Mouse (Mus musculus) urinary bladder, postnatal 10 days (tissue): ENCODE measurements around the gene Snx5.

ENCODE experiments used
- DNase-seq: peaks from one replicate; pipeline ENCODE4 v3.0.0; 2022; ENCODE audit warnings: low spot score

The Snx5 gene

DNA sequence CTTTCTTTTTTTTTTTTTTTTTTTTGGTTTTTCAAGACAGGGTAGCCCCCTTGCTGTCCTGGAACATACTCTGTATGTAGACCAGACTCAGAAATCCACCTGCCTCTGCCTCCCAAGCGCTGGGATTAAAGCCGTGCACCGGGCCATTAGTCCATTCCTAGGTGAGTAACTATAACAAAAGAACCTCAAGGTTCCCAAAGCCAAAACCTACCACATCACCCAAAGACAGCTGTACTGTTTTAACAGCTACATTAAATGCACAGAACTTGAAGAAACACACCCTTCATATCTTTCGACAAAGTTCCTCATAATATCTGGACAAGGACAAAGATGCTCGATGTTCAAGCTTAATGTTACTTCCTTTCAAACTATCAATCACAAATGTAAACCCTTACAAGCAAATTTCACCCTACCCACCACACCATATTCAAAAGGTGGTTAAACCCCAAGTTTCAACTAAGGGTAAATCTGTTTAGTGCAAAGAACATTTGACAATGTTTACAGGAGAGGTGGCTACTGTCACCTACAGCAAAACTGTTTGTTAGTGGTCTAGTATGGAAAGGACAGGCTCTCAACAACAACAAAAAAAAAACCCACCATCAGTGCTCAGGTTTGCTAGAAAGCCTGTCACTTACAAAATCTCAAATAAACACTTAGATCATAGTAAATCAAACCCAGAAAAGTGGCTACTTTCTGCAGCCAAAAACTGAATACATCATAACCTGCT lies 3.5 kb downstream of the Snx5 start:
- no peak for DNase-seq

DNA sequence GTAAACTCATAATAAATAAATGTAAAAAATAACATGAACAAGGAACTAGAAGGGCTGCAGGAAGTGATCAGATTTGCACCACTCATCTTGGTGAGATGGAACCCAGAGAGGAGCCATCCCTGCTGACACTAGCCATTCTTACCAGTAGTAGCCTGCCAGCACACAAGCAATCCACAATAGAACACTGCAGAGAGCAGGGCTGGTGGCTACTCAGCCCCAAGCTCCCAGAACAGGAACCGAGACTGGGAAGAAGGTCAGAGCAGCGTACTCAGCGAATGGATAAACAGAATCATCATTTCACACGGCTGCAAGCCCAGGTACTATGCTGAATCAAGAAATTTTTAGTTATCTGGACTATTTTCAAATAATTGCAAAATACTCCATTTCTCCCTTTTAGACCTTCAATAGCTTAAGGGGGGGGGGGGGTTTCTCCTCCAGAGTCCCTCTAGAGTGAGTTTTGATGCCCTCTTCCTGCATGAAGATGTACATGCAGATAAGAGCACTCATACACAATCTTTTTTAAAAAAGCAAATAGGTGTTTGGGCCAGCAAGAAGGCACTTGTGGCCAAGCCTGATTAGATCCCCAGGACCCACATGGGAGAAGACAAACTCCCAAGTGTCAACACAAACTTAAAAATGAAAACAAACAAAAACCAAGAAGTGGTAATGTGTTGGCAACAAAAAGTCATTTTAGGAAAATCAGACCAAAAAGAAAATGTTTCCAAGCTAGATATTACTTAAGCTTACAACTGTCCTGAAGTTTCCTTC lies 4.6 kb downstream of the Snx5 start:
- DNase-seq = no peak

DNA sequence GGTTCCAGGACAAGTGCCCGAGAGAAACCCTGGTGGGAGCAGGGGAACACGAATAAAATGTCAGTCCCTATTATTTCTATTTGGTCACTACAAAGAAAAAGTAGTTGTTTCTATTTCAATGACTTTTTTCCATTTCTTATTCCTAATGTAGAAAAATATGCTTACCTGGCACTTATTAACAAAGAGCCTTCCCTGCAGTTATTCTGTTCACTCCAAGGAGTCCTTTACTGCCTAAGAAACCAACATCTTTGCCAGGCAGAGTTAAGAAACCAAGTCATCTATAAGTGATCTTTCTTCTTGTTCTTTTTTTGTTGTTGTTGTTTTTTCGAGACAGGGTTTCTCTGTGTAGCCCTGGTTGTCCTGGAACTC lies 5.6 kb downstream of the Snx5 start:
- DNase-seq = no peak

DNA sequence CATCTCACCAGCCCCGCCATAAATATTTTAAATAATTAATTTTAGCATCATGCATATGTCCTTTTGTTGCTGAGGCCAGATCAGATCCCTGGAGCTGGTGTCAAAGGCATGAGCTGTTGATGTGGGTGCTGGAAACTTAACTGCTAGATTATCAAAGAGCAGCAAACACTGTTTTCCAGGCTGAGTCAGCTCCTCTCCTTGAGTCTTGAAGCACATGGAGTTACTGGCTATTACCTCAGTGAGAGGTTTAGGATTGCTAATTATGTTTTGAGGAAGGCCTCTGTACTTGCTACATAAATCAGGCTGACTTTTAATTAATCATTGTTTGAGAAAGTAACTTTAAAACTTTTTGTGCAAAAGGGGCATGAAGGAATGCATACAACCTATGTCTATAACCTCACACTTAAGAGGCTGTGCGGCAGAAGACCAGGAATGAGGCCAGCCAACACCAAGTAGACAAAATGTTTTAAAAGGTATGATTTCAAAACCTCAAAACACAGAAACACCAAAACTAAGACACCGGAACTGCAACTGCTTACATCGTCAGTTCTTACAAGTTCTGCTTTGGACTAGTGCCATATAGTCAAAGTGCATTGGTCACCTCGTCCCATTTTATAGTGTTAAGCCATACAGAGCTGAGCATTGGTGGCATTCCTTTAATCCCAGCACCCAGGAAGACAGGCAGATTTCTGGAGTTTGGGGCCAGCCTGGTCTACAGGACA lies 6.1 kb downstream of the Snx5 start:
- DNase-seq = no peak

DNA sequence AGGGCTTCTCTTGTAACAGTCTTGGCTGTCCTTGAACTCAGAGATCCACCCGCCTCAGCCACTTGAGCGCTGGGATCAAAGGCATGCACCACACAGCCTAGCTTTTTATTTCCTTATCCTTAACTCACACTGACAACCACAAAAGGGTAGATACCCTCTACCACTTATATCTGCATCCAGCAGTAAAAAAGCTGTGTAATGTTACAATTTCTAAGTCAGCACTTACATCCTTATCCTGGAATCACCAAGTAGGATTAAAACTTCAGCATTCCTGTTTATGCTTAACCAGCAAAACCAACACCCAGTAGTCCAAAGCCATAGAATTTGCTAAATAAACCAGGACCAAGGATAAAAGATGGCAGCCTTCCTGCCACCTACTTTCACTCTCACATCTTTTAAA lies 7.9 kb downstream of the Snx5 start:
- DNase-seq = no peak

DNA sequence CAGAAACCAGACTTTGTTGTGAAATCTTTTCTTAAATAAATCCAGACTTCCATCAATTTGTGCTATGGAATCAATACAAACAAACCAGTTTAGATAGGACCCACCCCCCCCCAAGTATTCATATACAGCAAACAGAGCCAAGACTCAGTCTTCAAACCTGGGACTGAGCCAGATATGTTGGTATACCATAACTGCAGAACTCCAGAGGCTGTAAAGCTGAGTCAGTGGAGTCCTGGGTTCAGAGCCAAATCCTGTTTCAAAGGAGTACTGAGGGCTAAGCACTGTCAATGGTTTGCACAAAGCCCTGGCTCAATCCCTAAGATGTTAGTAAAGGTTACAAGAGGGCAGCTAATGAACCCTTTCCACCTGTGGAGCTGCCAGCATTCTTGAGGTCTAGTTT lies 20.6 kb downstream of the Snx5 start:
- DNase-seq = no peak

DNA sequence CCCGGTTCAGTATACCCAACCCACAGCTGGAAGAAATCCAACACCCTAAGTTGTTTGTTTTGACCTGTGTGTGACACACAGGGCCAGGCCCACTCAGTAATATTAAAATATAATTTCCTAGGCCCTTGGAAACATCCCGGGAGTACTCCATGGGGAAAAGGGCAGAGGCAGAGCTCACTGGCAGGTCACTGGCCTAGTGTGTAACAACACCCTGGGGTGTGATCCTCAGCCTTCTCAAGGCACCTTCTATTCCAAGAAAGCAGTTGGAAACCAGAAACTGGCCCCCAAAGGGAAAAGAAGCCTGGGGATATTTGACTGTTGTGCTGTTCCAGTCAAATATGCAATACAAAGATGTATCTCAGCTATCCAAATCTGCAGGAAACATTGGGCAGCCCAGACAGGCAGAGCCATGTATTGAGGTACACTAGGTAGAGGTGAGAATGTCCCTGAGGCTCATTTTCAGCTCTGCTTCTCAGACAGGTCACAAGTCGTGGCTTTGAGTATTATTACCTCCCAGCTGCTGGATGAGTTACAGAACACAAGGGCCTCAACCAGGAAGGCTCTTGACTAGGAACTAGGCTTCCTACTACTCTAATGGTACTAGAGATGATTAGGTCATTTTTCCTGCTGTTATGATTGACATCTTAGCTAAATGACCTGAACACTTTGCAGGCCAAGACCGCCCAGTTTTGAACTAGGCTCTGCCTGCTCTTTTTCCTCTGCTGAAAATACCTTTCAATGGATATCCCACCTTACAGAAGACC lies 21.9 kb downstream of the Snx5 start:
- DNase-seq = no peak

DNA sequence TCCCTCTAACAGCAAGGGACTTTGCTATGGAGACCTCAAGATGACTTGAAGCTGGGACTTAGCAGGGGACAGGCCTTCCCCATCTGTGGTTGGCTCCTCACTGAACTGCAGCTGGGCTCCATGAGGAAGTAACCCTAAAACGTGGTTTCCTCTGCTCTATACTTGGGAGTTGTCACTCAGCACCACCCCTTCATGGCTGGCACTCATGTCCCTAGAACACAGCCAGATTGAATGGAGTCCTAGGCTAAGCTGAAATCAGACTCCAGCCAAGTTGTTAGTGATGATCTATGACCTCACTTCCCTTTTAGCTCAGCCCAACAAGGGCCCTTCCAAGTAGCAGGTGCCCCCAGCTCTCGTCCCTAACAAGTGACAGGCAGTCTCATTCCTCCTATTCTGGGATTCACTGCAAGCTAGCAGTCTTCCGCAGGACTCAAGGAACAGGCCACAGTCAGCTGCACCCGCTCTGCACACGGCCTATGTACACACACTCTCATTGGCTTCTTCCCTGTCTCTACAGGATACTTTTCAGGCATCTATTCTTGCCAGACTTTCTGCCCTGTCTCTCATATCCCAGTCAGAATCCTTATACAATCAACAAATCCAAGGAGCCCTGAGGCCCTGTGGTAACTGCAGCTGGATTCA lies 23.2 kb downstream of the Snx5 start:
- DNase-seq = no peak

DNA sequence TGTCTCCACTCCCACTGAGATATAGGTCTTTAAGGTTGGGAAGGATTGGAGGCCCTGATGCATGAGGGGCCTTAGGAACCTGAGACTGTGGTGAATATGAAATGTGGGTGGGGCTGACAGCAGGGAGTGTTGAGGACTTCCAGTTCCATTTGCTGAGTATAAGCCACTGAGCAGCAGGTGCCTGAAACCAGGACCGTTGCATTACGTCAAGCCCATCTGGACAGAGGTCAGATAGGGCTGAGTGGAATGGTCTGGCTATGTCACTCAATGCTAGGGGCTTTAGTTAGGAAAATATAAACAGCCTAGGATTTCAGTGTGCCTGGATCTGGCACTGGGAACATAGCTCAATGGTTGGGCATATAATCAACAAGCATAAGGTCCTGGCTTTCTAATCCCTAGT lies 24.4 kb downstream of the Snx5 start:
- no peak for DNase-seq

DNA sequence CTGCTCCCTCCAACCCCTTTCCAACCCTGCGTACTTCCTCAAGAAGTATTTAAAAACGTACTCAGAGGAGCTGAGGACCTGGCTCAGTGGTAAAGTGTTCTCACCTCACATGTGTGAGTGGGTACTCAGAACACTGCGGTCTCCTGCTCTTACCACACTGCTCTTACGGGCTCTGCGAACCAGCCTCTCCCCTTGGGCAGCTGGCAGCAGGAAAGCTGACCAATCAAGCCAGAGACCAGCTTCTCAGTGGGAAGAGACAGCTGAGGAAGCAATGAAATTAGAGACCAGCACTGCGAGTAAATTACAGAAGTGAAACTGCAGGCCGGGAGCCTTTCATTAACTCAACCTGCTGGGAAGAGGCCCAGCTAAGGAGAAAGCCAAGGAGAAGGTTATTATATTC lies 25.2 kb downstream of the Snx5 start:
- DNase-seq = no peak

DNA sequence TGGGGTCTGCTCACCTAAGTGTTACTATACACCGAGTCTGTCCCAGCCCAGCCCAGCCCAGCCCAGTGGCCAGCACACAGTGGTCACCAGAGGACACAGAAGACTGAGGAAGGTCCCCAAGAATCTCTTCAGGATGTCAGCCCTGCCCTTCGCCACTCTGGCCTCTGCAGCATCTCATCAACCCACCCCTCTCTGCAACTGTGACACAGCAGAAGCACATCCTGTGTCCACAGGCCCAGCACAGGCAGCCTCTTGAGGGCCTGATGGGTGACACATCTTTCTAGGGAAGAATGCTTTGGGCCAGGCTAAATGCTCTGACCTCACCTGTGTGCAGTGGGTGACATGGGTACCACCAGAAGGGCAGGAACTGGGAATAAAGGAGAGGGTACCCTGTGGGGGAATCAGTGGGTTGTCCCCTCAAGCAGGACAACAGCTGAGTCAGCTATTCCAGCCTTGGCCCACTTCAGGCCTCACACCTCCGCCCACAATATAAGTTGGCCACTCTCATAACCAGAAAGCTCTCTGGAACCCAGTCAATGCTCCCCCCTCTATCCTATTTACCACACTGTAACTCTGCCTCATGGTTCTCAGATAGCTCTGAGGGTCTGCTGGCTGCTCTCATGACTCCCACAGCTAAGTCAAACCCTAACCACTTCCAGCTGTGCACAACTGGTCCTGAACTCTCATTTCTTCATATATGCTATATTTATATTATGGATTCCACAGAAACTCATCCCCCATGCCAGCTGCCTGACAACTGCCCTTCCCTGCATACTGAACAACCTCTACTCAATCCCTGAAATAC lies 30.4 kb downstream of the Snx5 start:
- no peak for DNase-seq

DNA sequence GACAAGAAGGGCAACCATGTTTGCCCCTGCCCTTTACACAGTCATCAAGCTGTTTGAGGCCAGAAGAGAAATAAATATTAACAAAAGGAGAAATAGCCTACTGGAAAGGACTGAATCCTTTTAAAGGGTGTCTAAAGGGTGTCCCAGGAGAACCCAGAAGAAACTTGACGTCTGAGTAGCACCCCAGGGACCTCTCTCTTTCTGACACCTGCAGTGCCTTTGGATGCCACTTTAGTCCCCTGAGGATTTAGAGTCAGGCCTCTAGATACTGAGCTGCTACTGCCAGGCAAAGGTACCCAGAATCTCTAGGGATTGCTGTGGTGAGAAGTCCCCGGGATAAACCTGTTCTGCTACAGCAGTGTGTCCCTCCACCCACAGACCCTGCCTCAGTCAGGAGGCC lies 31.4 kb downstream of the Snx5 start:
- no peak for DNase-seq

DNA sequence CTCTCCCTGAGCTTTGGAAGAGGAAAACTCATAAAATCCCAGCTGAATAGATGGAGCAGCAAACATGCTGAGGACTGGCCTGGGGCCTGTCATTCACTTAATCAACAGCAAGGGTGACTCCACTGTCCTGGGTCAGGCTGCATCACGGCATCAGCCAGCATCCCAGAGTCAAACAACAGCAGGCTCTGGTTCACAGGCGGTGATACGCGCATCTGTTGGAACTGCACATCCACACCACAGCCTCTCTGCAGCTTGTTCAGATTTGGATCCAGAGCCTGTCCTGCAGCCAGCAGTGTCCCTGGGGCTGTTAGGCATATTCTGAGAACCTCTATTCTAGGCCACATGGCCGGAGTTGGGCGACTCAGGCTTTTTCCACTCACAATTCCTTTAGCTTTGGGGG lies 32.4 kb downstream of the Snx5 start:
- no peak for DNase-seq

DNA sequence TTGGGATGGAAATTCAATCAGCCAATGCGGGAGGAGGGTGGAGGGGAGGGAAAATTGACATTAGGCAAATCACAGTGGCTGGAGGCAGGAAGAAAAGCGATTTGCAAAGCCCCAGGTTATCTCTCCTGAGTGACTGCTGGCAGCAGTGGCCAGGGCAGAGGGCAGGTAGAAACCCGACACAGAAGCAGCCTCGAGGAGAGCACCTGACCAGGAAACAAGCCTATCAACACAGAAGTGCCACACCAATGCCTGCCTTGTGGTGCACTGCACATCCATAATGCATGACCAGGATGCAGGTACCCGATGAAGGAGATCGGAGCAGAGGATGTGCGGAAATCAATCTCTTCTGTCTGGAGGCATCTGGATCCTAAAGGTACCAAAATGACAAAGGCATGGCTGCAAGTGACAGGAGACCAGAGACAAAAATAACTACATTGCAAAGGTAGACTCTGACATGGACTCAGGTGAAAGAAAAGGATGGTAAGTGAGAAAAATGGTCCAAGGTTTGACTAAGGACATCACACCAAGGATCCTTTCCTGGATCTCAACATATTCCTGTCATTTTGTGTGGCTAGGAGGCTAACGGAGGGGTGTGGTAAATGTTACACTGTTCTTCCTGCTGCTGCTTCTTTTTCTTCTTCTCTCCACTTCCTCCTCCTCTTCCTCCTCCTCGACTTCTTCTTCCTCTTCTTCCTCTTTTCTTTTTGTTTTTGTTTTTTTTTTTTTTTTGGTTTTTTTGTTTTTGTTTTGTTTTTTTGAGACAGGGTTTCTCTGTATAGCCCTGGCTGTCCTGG lies 33.7 kb downstream of the Snx5 start:
- no peak for DNase-seq

DNA sequence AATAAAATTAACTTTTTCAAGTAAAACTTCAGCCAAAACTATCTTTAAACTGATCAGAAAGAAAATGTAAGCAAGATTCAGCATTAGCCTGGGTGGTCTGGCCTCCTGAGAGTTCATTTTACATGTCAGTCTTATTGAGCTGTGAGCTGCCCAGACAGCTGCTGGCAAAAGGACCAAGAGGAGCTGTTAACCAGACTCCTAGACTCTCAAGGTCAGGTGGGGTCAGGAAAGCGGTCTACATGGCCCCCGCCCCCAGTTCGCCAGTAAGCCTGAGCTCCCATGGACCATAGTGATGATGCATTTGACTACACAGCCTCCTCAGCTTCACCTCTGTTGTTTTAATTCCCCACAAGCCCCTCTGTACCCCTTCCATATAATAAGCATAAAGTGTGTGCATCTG lies 34.9 kb downstream of the Snx5 start:
- no peak for DNase-seq

DNA sequence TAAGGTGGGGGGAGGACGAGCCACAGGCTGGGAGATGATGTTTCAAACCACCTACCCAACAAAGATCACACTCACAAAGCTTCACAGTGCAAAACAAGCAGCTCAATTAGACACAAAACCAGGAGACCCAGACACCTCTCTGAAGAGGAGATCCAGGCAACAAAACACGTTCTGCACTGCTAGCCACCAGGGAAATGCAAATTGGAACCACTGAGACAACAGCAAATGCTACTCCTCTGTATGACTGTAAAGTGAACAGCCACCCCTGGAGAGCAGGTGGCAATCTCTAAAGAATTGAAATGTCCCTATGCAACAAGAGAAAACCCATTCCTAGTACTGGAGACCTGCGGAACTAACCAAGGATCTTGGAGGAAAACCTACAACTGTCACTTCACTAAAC lies 37.2 kb downstream of the Snx5 start:
- no peak for DNase-seq

DNA sequence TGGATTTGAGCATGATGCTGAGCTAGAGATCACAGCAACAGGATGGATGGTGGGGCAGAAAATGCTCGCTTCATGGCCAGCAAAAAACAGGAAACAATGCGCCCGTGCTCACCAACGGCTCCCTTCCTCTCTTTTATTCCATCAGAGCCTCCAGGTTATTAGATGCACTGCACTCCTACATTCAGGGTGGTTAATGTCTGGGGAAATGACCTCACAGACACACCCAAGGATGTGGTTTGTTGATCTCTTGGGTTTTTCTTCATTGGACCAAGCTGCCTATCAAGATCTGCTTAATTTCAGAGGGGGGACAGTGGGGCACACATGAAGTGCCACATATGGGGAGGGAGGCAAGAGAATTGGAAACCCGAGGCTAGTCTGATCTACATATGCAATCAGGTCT lies 39.6 kb downstream of the Snx5 start:
- no peak for DNase-seq

DNA sequence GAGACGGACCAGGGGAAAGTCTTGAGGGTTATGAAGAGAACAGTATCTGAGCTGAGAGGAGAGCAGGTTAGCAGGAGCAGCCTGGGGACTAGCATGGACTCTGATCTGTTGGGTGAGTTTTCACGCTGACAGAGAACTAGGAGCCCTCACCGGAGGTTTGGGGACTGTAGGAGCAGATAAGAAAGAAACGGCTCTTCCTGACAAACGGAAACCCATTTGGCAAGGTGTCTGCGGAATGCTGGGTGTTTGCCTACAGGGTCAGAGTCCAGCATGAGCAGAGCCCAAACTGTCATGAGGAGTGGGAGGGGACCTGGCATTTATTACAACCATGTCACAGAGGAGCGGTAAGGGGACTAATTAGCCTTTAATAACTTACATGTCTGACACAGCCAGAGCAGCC lies 40.2 kb downstream of the Snx5 start:
- no peak for DNase-seq

DNA sequence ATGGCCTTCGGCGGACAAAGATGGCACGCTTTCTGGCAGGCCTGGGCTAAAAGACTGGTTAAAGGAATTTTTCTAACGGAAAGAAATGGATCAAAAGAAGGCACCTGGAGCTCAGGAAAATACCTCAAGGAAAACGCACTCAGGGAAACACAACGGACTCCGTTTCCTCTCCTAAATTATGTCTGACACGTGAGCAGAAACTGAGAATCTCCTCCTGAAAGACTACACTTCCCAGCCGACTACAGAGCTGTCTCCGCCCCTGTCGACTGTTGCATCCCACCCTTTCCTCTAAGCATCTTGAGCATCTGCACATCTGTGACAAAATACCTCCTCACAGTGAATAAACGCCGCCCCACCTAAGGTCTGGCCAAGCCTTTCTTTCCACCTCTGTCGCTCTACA lies 41.1 kb downstream of the Snx5 start:
- DNase-seq = no peak
